Mouse (Mus musculus) bone marrow, adult 2 months (tissue): ENCODE data around the gene Rpgrip1.

Experiments used
- CTCF ChIP-seq: fragments of 200-500 bp; IDR thresholded peaks from 2 replicates; pipeline ENCODE4 v1.5.1; 2011; ENCODE audit warnings: low read length, control low read depth; ENCODE audit not compliant: control insufficient read depth, insufficient read depth
- POLR2A ChIP-seq: fragments of 200-500 bp; IDR thresholded peaks from 2 replicates; pipeline ENCODE4 v1.6.1; 2011; ENCODE audit warnings: low read depth, mild to moderate bottlenecking, control low read depth, low read length, borderline replicate concordance; ENCODE audit not compliant: control insufficient read depth

DNA sequence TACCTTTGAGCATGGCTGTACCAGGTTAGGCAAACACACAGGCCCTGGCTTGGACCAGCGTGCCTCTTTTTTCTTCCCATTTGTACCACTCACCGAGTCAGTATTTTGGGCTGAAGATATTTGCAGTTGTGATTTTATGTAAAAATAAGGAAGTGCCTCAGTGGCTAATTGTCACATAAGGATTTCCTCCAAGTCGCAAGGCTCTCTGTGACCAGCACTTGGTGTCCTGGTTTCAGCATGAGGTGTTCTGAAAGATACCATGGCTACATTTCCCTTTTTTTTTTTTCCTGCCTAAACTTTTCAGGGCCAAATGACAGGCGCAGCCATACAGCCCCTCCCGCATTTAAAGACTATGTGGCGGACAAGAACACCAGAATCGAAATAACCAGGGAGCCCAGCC is 9.7 kb downstream of the Rpgrip1 start:
- no peak for TF ChIP-seq POLR2A
- no peak for TF ChIP-seq CTCF
